Mouse (Mus musculus) liver, embryonic 16.5 days (tissue): ENCODE results near the gene Filip1. TPM values are rescaled to one million over a fixed set of nuclear protein-coding genes. Genes with fewer than 3 reads are reported as not detected.
"Not testable (repeated sequence)": the region's sequence is repeated elsewhere in the genome, so short reads cannot be mapped to it uniquely, and the experiment has no call there.

Experiments
- ATAC-seq: fragments of 200-750 bp; cut with Nextera tagmentation; 2 replicates; pipeline ENCODE4 v1.8.0; 2017; ENCODE audit warnings: low read depth, mild to moderate bottlenecking, moderate number of reproducible peaks, moderate library complexity
- H3K27ac ChIP-seq: fragments of 300-500 bp; sonication (generic); 2 replicates; pipeline ENCODE4 v1.5.1; 2014; ENCODE audit warnings: mild to moderate bottlenecking, low read length
- H3K27me3 ChIP-seq: fragments of 300-500 bp; sonication (generic); 2 replicates; pipeline ENCODE4 v1.6.1; 2014; ENCODE audit warnings: low read depth, low read length, mixed read lengths; ENCODE audit not compliant: control insufficient read depth, insufficient read depth
- H3K36me3 ChIP-seq: fragments of 300-500 bp; sonication (generic); 2 replicates; pipeline ENCODE4 v1.6.1; 2014; ENCODE audit warnings: mild to moderate bottlenecking; ENCODE audit not compliant: control insufficient read depth, insufficient read depth
- H3K4me1 ChIP-seq: fragments of 300-500 bp; sonication (generic); 2 replicates; pipeline ENCODE4 v1.6.1; 2014; ENCODE audit warnings: low read depth, low read length, mixed read lengths; ENCODE audit not compliant: control insufficient read depth
- H3K4me2 ChIP-seq: fragments of 300-500 bp; sonication (generic); 2 replicates; pipeline ENCODE4 v1.6.1; 2014; ENCODE audit warnings: low read depth, low read length, mixed read lengths
- H3K4me3 ChIP-seq: fragments of 300-500 bp; sonication (generic); 2 replicates; pipeline ENCODE4 v1.5.1; 2014; ENCODE audit warnings: low read depth, mild to moderate bottlenecking, low read length
- H3K9ac ChIP-seq: fragments of 300-500 bp; sonication (generic); 2 replicates; pipeline ENCODE4 v1.6.1; 2014; ENCODE audit warnings: low read depth, low read length
- H3K9me3 ChIP-seq: fragments of 300-500 bp; sonication (generic); replicated peaks from 2 replicates; pipeline ENCODE4 v1.6.1; 2016; ENCODE audit warnings: low read length; ENCODE audit not compliant: control insufficient read depth
- WGBS: fragments of 180-500 bp; shearing (Covaris S2); extraction: QIAGEN DNeasy Blood & Tissue Kit; methylation state at CpG from one replicate; pipeline ENCODE4 v1.1.7; 2014; ENCODE audit not compliant: insufficient replicate concordance; 5-methylcytosine and 5-hydroxymethylcytosine counted together
- polyA plus RNA-seq: library from polyadenylated mRNA; unstranded; fragments of >200 nt; fragmentation: Nextera tagmentation; extraction: Ambion mirVana; gene quantifications from 2 replicates; pipeline ENCODE4 v1.2.1, GENCODE M21; 2015

The Filip1 gene
- polyA plus RNA-seq, 1 experiment from 2014 or later, result 0.53 TPM

DNA sequence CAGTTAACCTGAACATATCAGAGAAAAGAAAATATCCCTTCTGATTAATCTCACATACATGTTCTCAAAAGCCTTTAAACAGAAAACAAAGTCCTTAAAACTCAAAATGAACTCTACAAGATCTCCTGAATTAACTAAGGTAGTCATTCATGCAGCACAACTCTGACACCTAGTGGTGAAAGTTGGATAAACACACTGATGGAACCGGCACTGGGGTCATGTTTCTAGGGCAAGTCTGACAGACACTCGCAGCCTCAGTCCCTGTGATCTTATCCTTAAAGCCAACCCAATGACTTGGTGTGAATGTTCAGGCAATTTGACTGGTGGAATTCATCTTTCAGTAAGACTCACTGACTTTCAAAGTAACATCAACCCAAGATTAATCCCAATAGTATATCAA is 13.4 kb upstream of the Filip1 start:
- 0 out of 2 replicates have a peak, but pooled peaks have one; percentile 19 for ATAC-seq
- no peak overlapping the region for H3K9ac ChIP-seq
- 0% methylated on average over 2 of the region's 2 CpGs for WGBS
- no peak overlapping the region for H3K27ac ChIP-seq
- no peaks in the 10 kb centered on the region for H3K36me3 ChIP-seq
- no peaks in the 10 kb centered on the region for H3K4me1 ChIP-seq
- no peak overlapping the region for H3K4me2 ChIP-seq
- H3K27me3 ChIP-seq, result no peaks in the 10 kb centered on the region
- H3K4me3 ChIP-seq, result no peak overlapping the region
- H3K9me3 ChIP-seq, result no peaks in the 10 kb centered on the region

DNA sequence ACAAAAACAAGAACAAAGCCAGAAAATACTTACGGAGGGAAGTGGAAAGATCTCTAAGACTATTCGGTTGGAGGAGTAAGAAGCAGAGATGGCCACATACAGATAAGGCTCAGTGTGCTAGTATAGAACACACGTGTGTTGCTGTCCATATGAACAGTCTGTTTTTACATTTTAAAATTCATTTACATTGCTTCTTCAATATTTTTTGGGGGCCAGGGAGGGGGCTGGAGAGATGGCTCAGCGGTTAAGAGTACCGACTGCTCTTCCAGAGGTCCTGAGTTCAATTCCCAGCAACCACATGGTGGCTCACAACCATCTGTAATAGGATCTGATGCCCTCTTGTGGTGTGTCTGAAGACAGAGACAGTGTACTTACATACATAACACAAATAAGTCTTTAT is 12.7 kb upstream of the Filip1 start:
- ATAC-seq, H3K27ac ChIP-seq, H3K4me2 ChIP-seq, H3K27me3 ChIP-seq, H3K9me3 ChIP-seq, H3K4me1 ChIP-seq, H3K36me3 ChIP-seq, H3K9ac ChIP-seq, H3K4me3 ChIP-seq: not testable (repeated sequence)
- WGBS, result 63% methylated on average over 5 of the region's 5 CpGs

DNA sequence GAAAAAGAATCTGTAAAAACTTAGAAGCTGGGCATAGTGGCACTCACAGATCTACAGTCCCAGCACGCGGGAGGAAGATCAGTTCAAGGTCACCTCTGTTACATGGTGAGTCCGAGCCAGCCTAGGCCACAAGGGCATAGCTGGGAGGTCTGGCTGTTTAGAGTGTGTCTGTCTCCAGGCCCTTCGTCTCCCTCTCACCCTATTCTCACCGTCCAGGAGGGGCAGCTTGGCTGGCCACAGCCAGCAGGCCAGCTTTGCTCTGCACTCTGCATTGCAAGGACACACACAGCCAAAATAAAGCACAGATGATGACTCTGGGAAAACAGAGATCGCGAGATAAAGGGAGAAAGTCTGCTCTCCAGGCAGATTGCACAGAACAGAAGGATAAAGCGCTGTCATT is 10.2 kb upstream of the Filip1 start:
- Histone ChIP-seq H3K27me3 (no peaks in the 10 kb centered on the region), H3K9ac (no peak overlapping the region)

DNA sequence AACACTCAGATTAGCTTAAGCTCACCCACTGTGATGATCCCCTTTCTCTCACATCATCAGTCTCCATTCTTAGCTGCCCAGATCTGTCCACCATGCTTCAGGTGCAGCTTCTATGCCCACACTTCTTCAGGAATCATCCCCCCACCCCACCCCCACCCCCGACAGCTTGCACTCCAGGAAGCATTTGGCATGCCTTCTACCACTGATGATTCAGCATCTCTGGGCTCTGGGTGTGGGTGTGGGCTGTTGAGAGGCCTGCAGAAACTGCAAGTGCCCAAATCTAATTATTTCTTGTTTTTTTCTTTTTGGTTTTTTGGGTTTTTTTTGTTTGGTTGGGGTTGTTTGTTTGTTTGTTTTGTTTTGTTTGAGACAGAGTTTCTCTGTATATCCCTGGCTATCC is 9.0 kb upstream of the Filip1 start:
- Histone ChIP-seq H3K4me1 (no peaks in the 10 kb centered on the region), H3K9ac (no peak overlapping the region), H3K4me2 (no peak overlapping the region), H3K9me3 (no peaks in the 10 kb centered on the region), H3K27me3 (no peaks in the 10 kb centered on the region), H3K27ac (no peak overlapping the region), H3K36me3 (no peaks in the 10 kb centered on the region), H3K4me3 (no peak overlapping the region)
- 4% methylated on average over 1 of the region's 1 CpGs for WGBS
- no peak for ATAC-seq

More for the DNA sequence above, 10.2 kb upstream of the Filip1 start:
- peak; percentile 27; the same call in 1 of the 2 replicates for ATAC-seq
- H3K4me1 ChIP-seq, result no peaks in the 10 kb centered on the region
- H3K9me3 ChIP-seq, result no peaks in the 10 kb centered on the region
- no peak overlapping the region for H3K27ac ChIP-seq
- no peak overlapping the region for H3K4me3 ChIP-seq
- no peaks in the 10 kb centered on the region for H3K36me3 ChIP-seq
- WGBS, result 55% methylated on average over 8 of the region's 8 CpGs
- no peak overlapping the region for H3K4me2 ChIP-seq

DNA sequence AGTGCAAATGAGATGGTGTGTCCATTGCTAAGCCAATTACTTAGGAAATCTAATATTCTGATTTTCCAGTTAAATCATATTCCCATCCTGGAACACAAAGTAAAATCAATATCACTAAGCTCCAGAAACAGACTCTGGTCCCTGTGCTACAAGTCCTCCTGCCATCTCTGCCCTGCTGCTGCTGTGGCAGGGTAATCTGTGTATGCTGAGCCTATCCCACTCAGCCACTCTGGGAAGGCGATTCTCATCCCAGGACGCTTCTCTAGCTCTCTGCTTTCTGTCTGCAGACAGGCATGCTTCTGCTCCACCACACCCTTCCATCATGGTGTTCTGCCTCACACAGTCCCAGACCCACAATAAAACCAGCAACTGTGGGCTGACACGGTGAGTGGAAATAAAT is 7.8 kb upstream of the Filip1 start:
- H3K27ac ChIP-seq, result no peak overlapping the region
- WGBS, result 62% methylated on average over 3 of the region's 3 CpGs
- H3K4me2 ChIP-seq, result no peak overlapping the region
- H3K9ac ChIP-seq, result no peak overlapping the region
- H3K27me3 ChIP-seq, result no peaks in the 10 kb centered on the region
- H3K36me3 ChIP-seq, result no peaks in the 10 kb centered on the region
- ATAC-seq, result no peak
- no peaks in the 10 kb centered on the region for H3K4me1 ChIP-seq
- no peak overlapping the region for H3K4me3 ChIP-seq
- H3K9me3 ChIP-seq, result no peaks in the 10 kb centered on the region

DNA sequence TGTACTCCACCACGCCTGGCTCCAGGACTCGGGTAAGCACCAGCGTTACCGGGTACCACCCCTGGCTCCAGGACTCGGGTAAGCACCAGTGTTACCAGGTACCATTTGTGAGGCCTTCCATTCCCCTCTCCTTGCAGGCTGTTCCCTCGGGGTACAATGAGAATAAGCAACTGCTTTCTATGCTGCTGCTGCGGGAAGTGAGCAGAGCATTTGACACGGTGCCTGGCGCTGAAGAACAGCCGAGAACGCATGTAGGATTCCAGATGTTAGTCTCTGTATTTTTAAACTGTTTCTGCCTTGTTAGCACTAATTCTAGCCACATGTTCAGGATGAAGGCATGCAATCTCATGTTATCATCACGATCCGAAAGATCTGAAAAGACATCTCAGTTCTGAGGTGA is 635 bp downstream of the Filip1 start:
- Histone ChIP-seq H3K4me1 (no peaks in the 10 kb centered on the region), H3K4me3 (no peak overlapping the region), H3K4me2 (no peak overlapping the region), H3K27me3 (no peaks in the 10 kb centered on the region), H3K9ac (no peak overlapping the region), H3K9me3 (no peaks in the 10 kb centered on the region), H3K36me3 (no peaks in the 10 kb centered on the region), H3K27ac (no peak overlapping the region)
- WGBS, result 76% methylated on average over 13 of the region's 13 CpGs
- no peak for ATAC-seq

DNA sequence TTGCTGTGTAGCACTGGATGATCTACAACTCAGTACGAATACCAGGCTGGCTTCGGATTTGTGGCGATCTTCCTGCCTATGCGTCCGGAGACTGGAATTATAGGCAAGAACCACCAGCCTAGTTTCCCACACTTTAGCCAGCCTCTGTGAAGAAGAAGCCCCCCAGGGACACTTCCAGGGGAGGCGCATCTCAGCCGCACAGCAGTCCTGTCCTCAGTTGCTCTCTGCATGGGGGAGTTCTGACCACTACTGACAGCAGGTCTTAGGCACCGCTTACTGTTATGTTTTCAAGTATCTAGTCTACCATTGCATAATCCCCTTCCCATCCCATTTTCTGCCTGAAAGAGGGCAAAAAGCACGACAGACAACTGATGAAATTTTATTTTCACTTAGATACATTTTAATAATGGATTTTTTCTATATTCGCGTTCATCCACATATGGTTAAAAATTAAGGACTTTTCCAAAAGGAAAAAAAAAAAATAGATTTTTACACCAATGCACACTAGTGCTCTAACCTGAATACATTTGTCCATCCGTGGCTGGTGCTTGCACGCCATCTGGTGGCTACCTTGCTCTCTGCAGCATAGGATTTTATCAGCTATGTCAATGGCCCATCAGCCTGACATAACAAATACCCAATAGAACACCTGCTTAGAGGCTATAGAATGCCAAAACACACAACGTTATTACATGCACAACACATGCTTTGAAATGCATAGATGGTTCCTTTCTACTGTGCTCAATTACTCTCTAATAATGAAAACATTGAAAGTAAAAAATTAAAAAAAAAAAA is 10.1 kb downstream of the Filip1 start:
- H3K4me2 ChIP-seq, result no peak overlapping the region
- 42% methylated on average over 14 of the region's 14 CpGs for WGBS
- H3K4me1 ChIP-seq, result no peaks in the 10 kb centered on the region
- H3K27me3 ChIP-seq, result no peaks in the 10 kb centered on the region
- H3K9me3 ChIP-seq, result no peaks in the 10 kb centered on the region
- ATAC-seq, result no peak; the same call in 1 of the 2 replicates
- H3K4me3 ChIP-seq, result no peak overlapping the region
- no peak overlapping the region for H3K9ac ChIP-seq
- no peaks in the 10 kb centered on the region for H3K36me3 ChIP-seq
- H3K27ac ChIP-seq, result no peak overlapping the region

DNA sequence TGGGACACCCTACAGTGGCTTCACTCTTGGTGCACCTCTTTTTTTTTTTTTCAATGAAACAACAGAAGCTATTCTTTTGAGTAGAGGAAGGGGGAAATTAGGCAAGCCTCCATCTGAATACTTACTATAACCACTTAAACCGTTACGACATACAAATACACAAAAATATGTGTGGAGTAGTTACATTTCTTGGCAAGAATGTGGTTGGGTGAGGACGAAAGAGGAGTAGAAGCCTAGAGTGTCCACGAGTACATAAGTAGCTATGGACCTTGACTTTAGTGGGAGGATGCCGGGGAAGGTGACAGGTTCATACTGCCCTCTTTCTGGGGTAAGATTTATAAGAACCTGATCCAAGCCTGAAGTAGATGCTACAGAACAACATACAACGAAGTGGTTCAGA is 15.4 kb downstream of the Filip1 start:
- H3K27me3 ChIP-seq, result no peaks in the 10 kb centered on the region
- H3K36me3 ChIP-seq, result no peaks in the 10 kb centered on the region
- no peaks in the 10 kb centered on the region for H3K4me1 ChIP-seq
- H3K4me2 ChIP-seq, result no peak overlapping the region
- no peak overlapping the region for H3K4me3 ChIP-seq
- WGBS, result 58% methylated on average over 6 of the region's 6 CpGs
- ATAC-seq, result no peak
- no peaks in the 10 kb centered on the region for H3K9me3 ChIP-seq
- no peak overlapping the region for H3K27ac ChIP-seq
- H3K9ac ChIP-seq, result no peak overlapping the region

DNA sequence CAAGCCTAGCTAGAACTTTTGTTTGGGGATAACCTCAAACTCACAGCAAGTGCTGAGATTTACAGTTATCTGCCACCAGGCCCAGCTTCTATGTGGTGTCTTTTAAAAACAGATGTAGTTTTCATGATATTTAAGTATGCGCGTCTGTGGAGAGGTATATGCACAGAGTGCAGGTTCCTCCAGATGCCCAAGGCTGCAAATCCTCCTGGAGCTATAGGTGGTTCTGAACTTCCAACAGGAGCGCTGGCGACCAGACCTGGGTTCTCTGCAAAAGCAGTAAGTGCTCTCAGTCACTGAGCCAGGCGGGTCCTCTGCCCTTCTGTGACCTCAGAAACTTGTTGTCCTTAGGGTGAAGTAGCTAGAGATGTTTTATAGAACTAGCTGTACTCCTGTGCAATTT is 18.4 kb downstream of the Filip1 start:
- Histone ChIP-seq H3K4me1 (no peaks in the 10 kb centered on the region), H3K9me3 (no peaks in the 10 kb centered on the region), H3K9ac (no peak overlapping the region), H3K27ac (no peak overlapping the region), H3K27me3 (no peaks in the 10 kb centered on the region), H3K36me3 (no peaks in the 10 kb centered on the region), H3K4me2 (no peak overlapping the region), H3K4me3 (no peak overlapping the region)
- ATAC-seq, result no peak
- 74% methylated on average over 5 of the region's 5 CpGs for WGBS
